Mouse (Mus musculus): ENCODE measurements around the gene Mrpl44. TPM values are rescaled to one million over a fixed set of nuclear protein-coding genes. Genes with fewer than 3 reads are reported as not detected.
A peak's percentile ranks its signal among the peaks of the same experiment; 100 is the strongest.

The Mrpl44 gene
- polyA plus RNA-seq, 1 experiment from 2014 or later = 54.8 TPM

DNA sequence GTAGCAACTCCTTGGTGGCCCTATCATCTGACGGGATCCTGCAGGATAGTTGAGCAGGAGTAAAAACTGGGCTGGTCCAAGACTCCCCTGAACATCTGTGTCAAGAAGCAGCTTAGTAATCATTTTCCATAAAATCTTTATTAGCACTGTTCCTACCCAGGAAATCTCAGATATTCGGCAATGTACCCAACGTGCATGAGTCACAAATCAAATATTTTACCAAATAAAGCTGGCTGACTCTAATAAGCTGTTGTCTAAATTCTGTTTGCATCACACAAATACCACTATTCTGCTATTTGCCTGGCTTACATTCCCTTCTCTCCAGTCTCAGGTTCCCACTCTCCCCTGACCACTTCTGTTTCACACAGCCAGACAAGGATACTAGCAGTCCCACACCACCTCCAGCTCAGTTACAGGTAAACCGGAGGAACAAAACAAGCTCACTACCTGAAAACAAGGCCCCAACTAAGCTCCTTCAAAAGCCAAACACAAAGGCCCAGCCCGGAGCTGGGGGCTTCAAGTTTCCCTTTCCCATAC, 16.3 kb upstream of the Mrpl44 start:
- no peak overlapping the region for H3K27ac ChIP-seq (ENCODE audit: low read depth, low read length)
- ATAC-seq (ENCODE audit: insufficient read depth, low FRiP score, low TSS enrichment) = no peak
- no peak for DNase-seq (ENCODE audit: low spot score)
- H3K9ac ChIP-seq (ENCODE audit: low read length) = no peak overlapping the region
- H3K36me3 ChIP-seq (ENCODE audit: control insufficient read depth, insufficient read depth, low read length) = no peaks in the 10 kb centered on the region
- no peak overlapping the region for H3K4me2 ChIP-seq (ENCODE audit: low read depth)
- peaks cover 5% of the 10 kb centered on the region; the same call in 1 of the 2 replicates for H3K4me1 ChIP-seq (ENCODE audit: control insufficient read depth, insufficient read depth, low read length)
- no peak overlapping the region for H3K4me3 ChIP-seq (ENCODE audit: low read depth, low read length)
- 78% methylated on average over 5 of the region's 5 CpGs for WGBS
- H3K9me3 ChIP-seq (ENCODE audit: control insufficient read depth, low read length) = no peaks in the 10 kb centered on the region
- no peaks in the 10 kb centered on the region for H3K27me3 ChIP-seq (ENCODE audit: control insufficient read depth, insufficient read depth, low read length)

DNA sequence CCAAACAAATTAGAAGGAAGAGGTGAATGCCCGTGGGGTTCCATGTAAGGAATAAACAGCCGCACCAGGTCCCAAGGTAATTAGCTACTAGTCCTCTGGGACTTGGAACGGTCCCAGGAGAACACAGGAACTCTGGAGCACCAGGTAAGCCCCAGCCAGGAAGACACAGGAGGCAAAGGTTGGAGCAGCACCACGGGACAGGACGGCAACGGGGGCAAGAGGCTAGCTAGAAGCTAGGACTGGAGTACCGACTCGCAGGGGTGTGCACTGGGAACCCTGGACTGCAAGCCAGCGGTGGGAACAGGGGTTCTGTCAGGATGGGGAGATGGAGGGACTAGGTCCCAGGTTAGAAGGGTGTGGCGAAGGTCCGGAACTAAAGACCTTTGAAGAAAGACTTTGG, 15.2 kb upstream of the Mrpl44 start:
- 11% methylated on average over 11 of the region's 11 CpGs for WGBS
- ATAC-seq (ENCODE audit: insufficient read depth, low FRiP score, low TSS enrichment) = no peak; the same call in 1 of the 2 replicates
- no peaks in the 10 kb centered on the region for H3K9me3 ChIP-seq (ENCODE audit: control insufficient read depth, low read length)

DNA sequence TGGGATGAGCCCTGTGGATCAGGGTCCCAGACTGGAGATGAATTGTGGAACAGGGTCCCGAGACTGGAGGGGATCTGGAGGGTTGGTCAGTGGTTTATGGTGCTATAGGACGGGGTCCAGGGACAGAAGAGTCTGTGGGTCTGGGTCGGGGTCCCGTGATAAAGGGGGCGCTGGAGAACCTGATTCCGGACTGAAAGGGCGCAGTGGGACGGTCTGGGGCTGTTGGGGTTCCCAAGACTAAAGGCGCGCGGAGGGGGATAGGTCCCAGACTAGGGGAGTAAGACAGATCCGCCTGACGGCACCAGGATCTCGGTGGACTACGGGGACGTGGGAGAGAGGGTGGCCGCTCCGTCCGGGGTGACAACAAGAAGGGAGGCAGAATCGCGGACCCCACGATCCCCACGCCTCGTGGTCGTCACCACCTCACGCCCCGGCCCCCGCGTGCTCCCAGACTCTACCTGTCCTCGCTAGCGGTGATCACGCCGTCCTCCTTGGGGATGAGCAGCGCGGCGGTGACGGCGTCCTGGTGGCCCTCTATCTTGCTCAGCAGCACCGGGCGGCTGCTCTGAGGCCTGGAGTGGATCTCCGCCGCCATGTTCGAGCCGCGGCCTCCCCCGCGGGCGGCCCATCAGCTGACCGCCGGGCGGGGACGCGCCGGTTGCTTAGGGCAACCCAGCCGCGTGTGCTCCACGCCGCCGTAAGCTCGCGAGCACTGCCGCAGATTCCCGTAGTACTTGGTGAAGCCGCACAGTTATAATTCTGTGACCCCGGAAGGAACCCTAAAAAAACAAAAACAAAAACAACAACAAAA, 14.5 kb upstream of the Mrpl44 start:
- peak; percentile 97 for ATAC-seq (ENCODE audit: insufficient read depth, low FRiP score, low TSS enrichment)
- Histone ChIP-seq H3K9me3 (ENCODE audit: control insufficient read depth, low read length) (no peaks in the 10 kb centered on the region), H3K27ac (ENCODE audit: low read depth, low read length) (no peak overlapping the region), H3K4me3 (ENCODE audit: low read depth, low read length) (peak overlapping the region; percentile 77), H3K4me1 (ENCODE audit: control insufficient read depth, insufficient read depth, low read length) (peaks cover 5% of the 10 kb centered on the region; the same call in 1 of the 2 replicates), H3K9ac (ENCODE audit: low read length) (peak overlapping the region; percentile 89), H3K36me3 (ENCODE audit: control insufficient read depth, insufficient read depth, low read length) (no peaks in the 10 kb centered on the region), H3K27me3 (ENCODE audit: control insufficient read depth, insufficient read depth, low read length) (no peaks in the 10 kb centered on the region), H3K4me2 (ENCODE audit: low read depth) (peak overlapping the region; percentile 78)
- under 1% methylated on average over 58 of the region's 65 CpGs for whole genome bisulfite sequencing
- DNase-seq (ENCODE audit: low spot score) = peak; percentile 93

More for the DNA sequence above, 15.2 kb upstream of the Mrpl44 start:
- DNase-seq (ENCODE audit: low spot score) = no peak
- Histone ChIP-seq H3K36me3 (ENCODE audit: control insufficient read depth, insufficient read depth, low read length) (no peaks in the 10 kb centered on the region), H3K4me1 (ENCODE audit: control insufficient read depth, insufficient read depth, low read length) (peaks cover 5% of the 10 kb centered on the region; the same call in 1 of the 2 replicates), H3K9ac (ENCODE audit: low read length) (peak overlapping the region; percentile 89), H3K27me3 (ENCODE audit: control insufficient read depth, insufficient read depth, low read length) (no peaks in the 10 kb centered on the region), H3K27ac (ENCODE audit: low read depth, low read length) (no peak overlapping the region), H3K4me3 (ENCODE audit: low read depth, low read length) (peak overlapping the region; percentile 77), H3K4me2 (ENCODE audit: low read depth) (peak overlapping the region; percentile 78)

DNA sequence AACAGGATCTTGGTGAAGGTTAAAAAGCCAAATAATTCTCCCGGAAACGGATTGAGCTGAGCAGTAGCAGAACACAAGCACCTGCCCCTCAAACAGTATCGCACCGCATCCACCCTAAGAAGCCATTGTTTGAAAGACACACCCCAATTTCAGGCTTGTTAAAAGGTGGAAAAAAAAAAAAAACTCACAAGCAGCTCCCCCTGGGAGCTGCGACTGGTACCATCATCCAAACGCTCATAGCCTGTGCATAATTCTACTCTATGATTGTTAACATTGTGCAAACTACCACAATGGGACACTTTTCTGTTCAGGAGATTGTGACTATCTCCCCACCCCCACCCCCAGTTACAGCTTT, 13.9 kb upstream of the Mrpl44 start:
- WGBS = 0% methylated on average over 6 of the region's 6 CpGs
- Histone ChIP-seq H3K4me3 (ENCODE audit: low read depth, low read length) (peak overlapping the region; percentile 77; the same call in 1 of the 2 replicates), H3K4me2 (ENCODE audit: low read depth) (peak overlapping the region; percentile 78), H3K36me3 (ENCODE audit: control insufficient read depth, insufficient read depth, low read length) (no peaks in the 10 kb centered on the region), H3K9ac (ENCODE audit: low read length) (peak overlapping the region; percentile 44), H3K9me3 (ENCODE audit: control insufficient read depth, low read length) (no peaks in the 10 kb centered on the region), H3K27ac (ENCODE audit: low read depth, low read length) (no peak overlapping the region), H3K4me1 (ENCODE audit: control insufficient read depth, insufficient read depth, low read length) (peaks cover 5% of the 10 kb centered on the region; the same call in 1 of the 2 replicates), H3K27me3 (ENCODE audit: control insufficient read depth, insufficient read depth, low read length) (no peaks in the 10 kb centered on the region)
- DNase-seq (ENCODE audit: low spot score) (no peak), ATAC-seq (ENCODE audit: insufficient read depth, low FRiP score, low TSS enrichment) (peak; percentile 3; the same call in 1 of the 2 replicates)

DNA sequence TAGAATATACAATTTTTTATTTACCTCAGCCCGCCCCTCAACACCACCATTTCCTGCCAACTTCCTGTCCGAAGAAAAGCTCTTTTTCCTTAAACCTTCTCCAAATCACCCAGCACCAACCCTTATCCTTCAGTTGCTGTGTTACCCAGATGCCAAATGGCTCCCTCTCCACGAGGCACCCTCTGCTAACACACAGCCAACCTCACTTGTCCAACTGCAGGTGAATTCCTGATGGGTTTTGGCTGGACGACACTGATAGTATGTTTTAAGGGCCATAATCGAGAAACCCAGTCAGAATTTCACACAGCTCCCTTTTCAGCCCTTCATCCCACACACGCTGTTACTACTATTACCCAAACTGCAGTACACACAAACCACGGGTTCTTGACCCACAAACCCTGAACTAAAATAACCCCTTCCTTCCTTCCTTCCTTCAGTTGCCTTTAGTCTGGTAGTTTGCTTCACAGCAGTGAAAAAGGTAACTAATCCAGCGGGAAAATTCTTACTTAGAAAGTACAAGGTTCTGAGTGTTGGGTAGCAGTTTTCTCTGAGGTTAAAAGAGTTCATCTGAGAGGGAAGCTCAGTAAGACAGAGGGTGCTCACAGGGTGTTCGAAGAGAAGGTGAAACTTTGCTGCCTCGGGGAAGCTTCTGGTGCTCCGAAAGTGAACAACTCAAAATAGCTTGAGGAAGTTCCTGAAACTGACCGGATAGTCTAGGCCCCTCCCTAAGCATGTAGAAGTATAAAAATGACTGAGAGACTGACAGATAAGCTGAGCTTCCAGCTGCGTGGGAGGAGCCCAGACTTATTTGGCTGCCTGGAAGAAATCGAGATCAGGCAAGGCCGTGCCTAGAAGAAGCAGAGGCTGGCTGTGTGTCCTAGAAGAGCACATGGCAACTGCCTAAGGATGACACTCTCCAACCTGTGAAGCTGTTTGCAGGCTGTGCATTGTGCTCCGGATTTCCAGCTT, 13.3 kb upstream of the Mrpl44 start:
- Histone ChIP-seq H3K36me3 (ENCODE audit: control insufficient read depth, insufficient read depth, low read length) (no peaks in the 10 kb centered on the region), H3K4me1 (ENCODE audit: control insufficient read depth, insufficient read depth, low read length) (peaks cover 5% of the 10 kb centered on the region; the same call in 1 of the 2 replicates), H3K4me2 (ENCODE audit: low read depth) (peak overlapping the region; percentile 78), H3K4me3 (ENCODE audit: low read depth, low read length) (no peak overlapping the region), H3K27ac (ENCODE audit: low read depth, low read length) (no peak overlapping the region), H3K27me3 (ENCODE audit: control insufficient read depth, insufficient read depth, low read length) (no peaks in the 10 kb centered on the region), H3K9me3 (ENCODE audit: control insufficient read depth, low read length) (no peaks in the 10 kb centered on the region), H3K9ac (ENCODE audit: low read length) (peak overlapping the region; percentile 44)
- 66% methylated on average over 16 of the region's 16 CpGs for WGBS
- DNase-seq (ENCODE audit: low spot score) (no peak), ATAC-seq (ENCODE audit: insufficient read depth, low FRiP score, low TSS enrichment) (no peak)

DNA sequence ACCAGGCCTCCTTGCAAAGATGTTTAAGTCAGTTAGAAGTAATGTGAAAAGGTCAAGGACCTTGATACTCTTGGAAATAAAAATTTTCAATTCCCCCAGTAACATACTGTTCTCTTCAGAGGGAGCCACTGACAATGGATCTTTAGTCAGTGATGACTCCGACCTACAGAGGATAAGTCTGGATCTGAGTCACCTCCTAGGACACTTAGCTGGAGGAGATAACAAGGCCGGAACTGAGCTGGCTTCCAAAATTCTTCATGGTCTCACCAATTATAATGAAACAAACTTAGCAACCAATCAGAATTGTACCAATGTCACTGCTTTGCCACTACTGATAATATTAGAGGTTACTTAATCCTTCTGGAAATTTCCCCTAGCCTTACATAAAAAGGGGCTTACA, 11.8 kb upstream of the Mrpl44 start:
- Histone ChIP-seq H3K4me3 (ENCODE audit: low read depth, low read length) (no peak overlapping the region), H3K27ac (ENCODE audit: low read depth, low read length) (no peak overlapping the region), H3K4me2 (ENCODE audit: low read depth) (no peak overlapping the region), H3K4me1 (ENCODE audit: control insufficient read depth, insufficient read depth, low read length) (peaks cover 5% of the 10 kb centered on the region; the same call in 1 of the 2 replicates), H3K36me3 (ENCODE audit: control insufficient read depth, insufficient read depth, low read length) (no peaks in the 10 kb centered on the region), H3K9me3 (ENCODE audit: control insufficient read depth, low read length) (no peaks in the 10 kb centered on the region), H3K9ac (ENCODE audit: low read length) (no peak overlapping the region), H3K27me3 (ENCODE audit: control insufficient read depth, insufficient read depth, low read length) (no peaks in the 10 kb centered on the region)
- no peak for ATAC-seq (ENCODE audit: insufficient read depth, low FRiP score, low TSS enrichment)
- WGBS = 82% methylated on average over 2 of the region's 2 CpGs
- no peak for DNase-seq (ENCODE audit: low spot score)

DNA sequence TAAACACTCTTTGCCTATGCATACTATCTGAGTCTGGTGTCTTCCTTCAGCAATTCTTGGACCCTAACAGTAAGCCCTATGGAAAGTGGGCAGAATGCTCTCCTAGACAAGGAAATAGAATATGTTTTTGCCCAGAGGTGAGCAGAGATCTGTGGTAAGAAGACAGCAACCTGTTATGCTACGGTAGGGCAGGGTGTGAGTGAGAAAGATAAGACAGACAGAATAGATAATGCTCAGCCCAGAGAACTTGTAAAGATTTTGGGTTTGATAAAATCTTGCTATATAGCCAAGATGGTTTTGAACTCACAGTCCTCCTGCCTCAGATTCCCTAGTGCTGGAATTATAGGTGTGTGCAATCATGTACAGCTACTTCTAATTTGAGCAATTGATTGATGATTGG, 11.3 kb upstream of the Mrpl44 start:
- no peak overlapping the region for H3K4me2 ChIP-seq (ENCODE audit: low read depth)
- no peaks in the 10 kb centered on the region for H3K27me3 ChIP-seq (ENCODE audit: control insufficient read depth, insufficient read depth, low read length)
- no peaks in the 10 kb centered on the region for H3K36me3 ChIP-seq (ENCODE audit: control insufficient read depth, insufficient read depth, low read length)
- H3K4me1 ChIP-seq (ENCODE audit: control insufficient read depth, insufficient read depth, low read length) = peaks cover 5% of the 10 kb centered on the region; the same call in 1 of the 2 replicates
- no peak overlapping the region for H3K9ac ChIP-seq (ENCODE audit: low read length)
- DNase-seq (ENCODE audit: low spot score) (no peak), ATAC-seq (ENCODE audit: insufficient read depth, low FRiP score, low TSS enrichment) (no peak)
- WGBS = 88% methylated on average over 1 of the region's 1 CpGs
- no peak overlapping the region for H3K4me3 ChIP-seq (ENCODE audit: low read depth, low read length)
- no peaks in the 10 kb centered on the region for H3K9me3 ChIP-seq (ENCODE audit: control insufficient read depth, low read length)
- no peak overlapping the region for H3K27ac ChIP-seq (ENCODE audit: low read depth, low read length)

DNA sequence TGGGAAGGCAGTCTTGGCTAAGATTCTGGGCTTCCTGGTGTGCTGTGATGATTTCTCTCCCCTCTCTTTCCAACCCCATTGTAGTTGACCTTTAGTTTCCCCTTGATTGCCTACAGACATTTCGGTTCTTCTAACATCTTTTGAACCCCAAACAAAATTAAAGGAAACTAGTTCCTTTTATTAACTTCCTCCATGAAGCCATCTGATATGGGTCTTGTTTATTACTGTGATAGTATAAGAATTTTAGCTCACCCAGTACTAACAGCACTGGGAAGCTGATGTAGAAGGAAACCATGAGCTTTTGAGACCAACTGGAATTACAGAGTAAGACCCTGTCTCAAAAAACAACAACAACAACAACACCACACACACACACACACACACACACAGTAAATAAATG, 7.6 kb upstream of the Mrpl44 start:
- Histone ChIP-seq H3K9ac (ENCODE audit: low read length) (no peak overlapping the region), H3K36me3 (ENCODE audit: control insufficient read depth, insufficient read depth, low read length) (no peaks in the 10 kb centered on the region)
- no peak for ATAC-seq (ENCODE audit: insufficient read depth, low FRiP score, low TSS enrichment)

More for the DNA sequence above, 7.6 kb upstream of the Mrpl44 start:
- no peak overlapping the region for H3K27ac ChIP-seq (ENCODE audit: low read depth, low read length)
- no peaks in the 10 kb centered on the region for H3K27me3 ChIP-seq (ENCODE audit: control insufficient read depth, insufficient read depth, low read length)
- no peak overlapping the region for H3K4me3 ChIP-seq (ENCODE audit: low read depth, low read length)
- H3K4me1 ChIP-seq (ENCODE audit: control insufficient read depth, insufficient read depth, low read length) = no peaks in the 10 kb centered on the region
- H3K4me2 ChIP-seq (ENCODE audit: low read depth) = no peak overlapping the region
- WGBS = 57% methylated on average over 1 of the region's 1 CpGs
- no peak for DNase-seq (ENCODE audit: low spot score)
- H3K9me3 ChIP-seq (ENCODE audit: control insufficient read depth, low read length) = no peaks in the 10 kb centered on the region
